Mouse (Mus musculus): ENCODE measurements around the gene Bach1.

The Bach1 gene

DNA sequence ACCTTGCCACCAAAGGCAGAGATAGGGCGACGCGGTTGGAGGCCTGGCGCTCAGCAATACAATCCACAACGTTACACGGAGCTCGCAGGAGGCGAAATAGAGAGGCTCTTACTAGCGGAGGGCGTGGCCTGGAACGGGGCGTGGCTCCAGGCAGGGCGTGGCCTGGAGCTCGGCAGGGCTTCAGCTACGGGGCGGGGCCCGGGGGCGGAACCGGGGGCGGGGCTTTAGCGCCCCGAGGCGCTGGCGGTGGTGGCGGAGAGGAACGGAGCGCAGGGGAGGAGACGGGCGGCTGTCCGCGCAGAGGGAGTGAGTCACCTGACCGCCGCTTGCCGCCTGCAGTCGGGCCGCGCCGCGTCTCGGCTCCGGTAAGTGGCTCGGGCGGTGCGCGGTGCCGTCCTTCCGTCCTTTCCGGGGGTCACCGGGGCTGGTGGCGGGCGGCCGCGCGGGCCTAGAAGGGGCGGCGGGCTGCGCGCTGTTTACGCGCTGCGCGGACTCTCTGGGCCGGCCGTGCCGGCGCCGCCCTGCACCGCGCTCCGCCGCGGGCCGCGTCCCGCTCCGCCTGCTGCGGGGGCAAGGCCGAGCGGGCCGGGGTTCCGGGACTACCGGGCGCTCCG, at the start of gene Bach1:
Gene Bach1 (plus strand): TSS at position 254 of the 614 bp plus-strand sequence.
- peak; percentile 89 to 93 for DNase-seq (ENCODE audit: low read depth in 2 of 2, low spot score in 2 of 2)

GRCm38 (mm10) chr16:87652344-87652743, 46.4 kb upstream of the Bach1 start:
- no peak for DNase-seq (ENCODE audit: low read depth in 2 of 2, low spot score in 2 of 2)

GRCm38 (mm10) chr16:87652924-87653323, 45.8 kb upstream of the Bach1 start:
- DNase-seq (ENCODE audit: low read depth in 2 of 2, low spot score in 2 of 2): no peak

- DNase-seq (ENCODE audit: low read depth in 2 of 2, low spot score in 2 of 2): no peak
These were observed 44.6 kb upstream of the Bach1 start for GRCm38 (mm10) chr16:87654016-87654575.

GRCm38 (mm10) chr16:87655005-87655404, 43.7 kb upstream of the Bach1 start:
- DNase-seq (ENCODE audit: low read depth in 2 of 2, low spot score in 2 of 2): no peak

GRCm38 (mm10) chr16:87655579-87655978, 43.2 kb upstream of the Bach1 start:
- no peak for DNase-seq (ENCODE audit: low read depth in 2 of 2, low spot score in 2 of 2)

- no peak for DNase-seq (ENCODE audit: low read depth in 2 of 2, low spot score in 2 of 2)
These were observed 42.0 kb upstream of the Bach1 start for GRCm38 (mm10) chr16:87656771-87657170.

DNA sequence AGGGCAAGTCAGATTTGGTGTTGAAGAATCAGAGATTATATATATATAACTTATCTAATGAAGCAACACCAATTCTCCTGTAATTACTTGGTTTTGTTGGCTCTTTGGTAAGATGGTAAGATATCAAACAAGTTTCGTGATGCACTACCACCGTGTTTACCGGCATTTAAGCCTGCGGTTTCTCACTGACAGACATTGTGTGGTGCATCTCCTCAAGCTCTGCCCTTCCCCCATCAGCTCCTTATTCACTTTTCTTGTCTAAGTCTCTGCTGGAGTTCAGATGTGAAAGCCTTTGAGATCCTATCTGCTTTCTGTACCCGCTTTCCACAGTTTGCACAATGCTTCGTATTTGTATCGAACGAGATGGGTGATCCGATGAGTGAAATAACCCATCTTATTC, 41.5 kb upstream of the Bach1 start:
- DNase-seq (ENCODE audit: low read depth in 2 of 2, low spot score in 2 of 2): no peak

DNA sequence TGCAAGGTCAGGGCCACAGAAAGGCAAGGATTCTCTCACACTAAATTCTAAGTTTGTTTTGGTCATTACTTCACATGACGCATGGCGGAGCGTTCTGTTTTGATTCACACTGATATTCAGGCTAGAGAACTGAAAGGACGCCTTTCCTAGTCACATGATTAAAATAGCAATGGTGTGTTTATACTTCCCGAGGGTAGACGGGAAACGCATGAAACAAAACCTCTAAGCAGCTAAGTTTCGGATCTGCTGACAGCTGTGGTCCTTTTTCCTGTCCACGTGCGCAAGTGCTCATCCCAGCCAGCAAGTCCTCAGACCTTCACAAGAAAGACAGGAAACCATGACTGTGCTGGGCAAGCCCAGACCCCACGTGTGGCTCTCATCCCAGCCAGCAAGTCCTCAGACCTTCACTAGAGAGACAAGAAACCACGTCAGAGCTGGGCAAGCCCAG, 37.7 kb upstream of the Bach1 start:
- DNase-seq (ENCODE audit: low read depth in 2 of 2, low spot score in 2 of 2): peak in 1 of 2 experiments; percentile 13

DNA sequence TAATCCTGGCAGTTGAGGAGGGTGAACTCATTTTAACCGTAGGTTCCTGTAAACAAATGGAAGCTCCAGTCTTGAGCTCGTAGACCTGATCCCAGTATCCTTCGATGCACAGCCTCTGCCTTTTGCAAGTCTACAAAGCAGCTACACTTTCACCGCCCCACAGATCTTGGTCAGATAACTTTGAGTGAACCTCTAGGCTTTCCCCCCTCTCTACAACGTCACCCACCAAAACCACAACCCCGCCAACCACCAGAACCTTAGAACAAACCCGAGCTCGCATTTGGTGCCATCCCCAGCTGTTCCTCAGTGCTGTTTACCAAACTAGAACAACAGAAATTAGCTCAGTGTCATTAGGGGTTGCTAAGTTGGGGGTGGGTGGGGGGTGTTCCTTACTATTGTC, 37.1 kb upstream of the Bach1 start:
- DNase-seq (ENCODE audit: low read depth in 2 of 2, low spot score in 2 of 2): peak; percentile 34 to 56

- DNase-seq (ENCODE audit: low read depth in 2 of 2, low spot score in 2 of 2): no peak
These were observed 36.2 kb upstream of the Bach1 start for GRCm38 (mm10) chr16:87662528-87662927.

DNA sequence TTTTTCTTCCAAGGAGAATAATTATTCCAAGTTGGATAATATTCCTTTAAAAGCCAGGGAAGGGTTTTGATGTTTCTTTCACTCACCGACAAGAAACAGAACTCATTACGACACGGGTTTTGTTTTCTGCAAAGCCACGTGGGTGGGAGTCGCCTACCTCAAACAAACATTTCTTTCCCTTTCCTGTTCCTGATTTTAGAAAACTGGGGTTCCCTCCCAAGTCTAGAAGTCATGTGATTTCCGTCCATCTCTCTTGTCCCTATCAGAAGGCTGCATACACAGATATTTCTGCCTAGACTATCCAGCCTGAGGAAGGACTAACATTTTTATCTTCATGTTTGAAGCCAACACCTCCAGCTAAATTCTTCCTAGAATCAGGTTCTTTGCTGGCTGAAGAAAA, 34.9 kb upstream of the Bach1 start:
- DNase-seq (ENCODE audit: low read depth in 2 of 2, low spot score in 2 of 2): no peak

DNA sequence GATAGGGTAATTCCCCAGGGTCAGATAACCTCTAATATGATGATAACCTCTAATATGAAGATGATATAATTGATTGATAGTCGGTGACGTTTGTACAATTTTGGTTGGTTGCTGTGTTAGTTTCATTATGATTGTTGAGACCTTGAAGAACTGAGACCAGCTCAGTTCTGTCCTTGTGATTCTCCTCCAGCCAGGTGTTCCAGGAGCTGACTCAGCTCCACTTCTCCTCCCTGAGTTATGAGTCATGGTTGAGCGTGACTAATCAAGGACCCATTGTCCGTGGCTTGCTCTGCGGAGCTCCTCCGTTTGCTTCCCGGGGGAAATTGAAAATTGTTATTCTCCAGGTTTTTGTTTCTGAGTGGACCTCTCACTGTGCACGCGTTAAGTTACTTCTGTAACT, 33.5 kb upstream of the Bach1 start:
- no peak for DNase-seq (ENCODE audit: low read depth in 2 of 2, low spot score in 2 of 2)

GRCm38 (mm10) chr16:87665752-87666619, 32.8 kb upstream of the Bach1 start:
- DNase-seq (ENCODE audit: low read depth in 2 of 2, low spot score in 2 of 2): no peak

GRCm38 (mm10) chr16:87666620-87667004, 32.1 kb upstream of the Bach1 start:
- DNase-seq (ENCODE audit: low read depth in 2 of 2, low spot score in 2 of 2): no peak

- no peak for DNase-seq (ENCODE audit: low read depth in 2 of 2, low spot score in 2 of 2)
These were observed 30.7 kb upstream of the Bach1 start for GRCm38 (mm10) chr16:87668002-87668401.

DNA sequence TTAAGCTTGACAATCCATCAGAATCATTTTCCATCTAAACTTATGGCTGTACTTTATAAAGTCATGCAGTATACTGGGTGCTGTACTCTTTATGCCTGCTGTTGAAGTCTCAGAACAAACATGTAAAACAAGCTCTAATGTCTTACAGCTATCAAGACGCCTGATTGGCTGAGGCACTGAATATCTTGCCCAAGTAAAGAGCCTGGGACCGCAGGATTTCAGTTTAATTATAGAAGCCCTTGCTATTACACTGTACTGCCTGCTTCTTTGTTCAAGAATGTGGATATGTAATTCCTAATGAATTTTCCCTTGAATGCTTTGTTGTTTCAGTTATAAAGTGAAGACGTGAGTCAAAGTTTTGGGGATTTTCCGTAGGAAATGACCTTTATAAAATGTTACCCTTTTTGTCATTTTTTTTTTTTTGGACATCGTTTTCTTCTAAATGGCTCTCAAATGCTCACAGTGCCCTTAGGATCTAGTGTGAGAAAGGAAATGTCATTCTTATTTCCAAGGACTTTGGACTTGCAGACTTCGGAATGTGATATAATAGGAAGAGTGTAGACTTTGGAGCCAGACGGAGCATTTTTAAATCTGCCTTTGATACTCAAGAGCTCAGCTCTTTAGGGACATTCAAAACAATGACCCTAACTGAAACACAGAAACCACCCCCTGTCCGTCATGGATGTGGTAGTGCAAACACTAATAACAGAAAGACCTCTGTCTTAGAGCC, 28.5 kb upstream of the Bach1 start:
- no peak for DNase-seq (ENCODE audit: low read depth in 2 of 2, low spot score in 2 of 2)

- DNase-seq (ENCODE audit: low read depth in 2 of 2, low spot score in 2 of 2): no peak
These were observed 28.0 kb upstream of the Bach1 start for GRCm38 (mm10) chr16:87670821-87671165.

GRCm38 (mm10) chr16:87671336-87671735, 27.4 kb upstream of the Bach1 start:
- no peak for DNase-seq (ENCODE audit: low read depth in 2 of 2, low spot score in 2 of 2)

- DNase-seq (ENCODE audit: low read depth in 2 of 2, low spot score in 2 of 2): no peak
These were observed 25.6 kb upstream of the Bach1 start for GRCm38 (mm10) chr16:87673155-87673554.

- no peak for DNase-seq (ENCODE audit: low read depth in 2 of 2, low spot score in 2 of 2)
These were observed 22.6 kb upstream of the Bach1 start for GRCm38 (mm10) chr16:87676182-87676581.

DNA sequence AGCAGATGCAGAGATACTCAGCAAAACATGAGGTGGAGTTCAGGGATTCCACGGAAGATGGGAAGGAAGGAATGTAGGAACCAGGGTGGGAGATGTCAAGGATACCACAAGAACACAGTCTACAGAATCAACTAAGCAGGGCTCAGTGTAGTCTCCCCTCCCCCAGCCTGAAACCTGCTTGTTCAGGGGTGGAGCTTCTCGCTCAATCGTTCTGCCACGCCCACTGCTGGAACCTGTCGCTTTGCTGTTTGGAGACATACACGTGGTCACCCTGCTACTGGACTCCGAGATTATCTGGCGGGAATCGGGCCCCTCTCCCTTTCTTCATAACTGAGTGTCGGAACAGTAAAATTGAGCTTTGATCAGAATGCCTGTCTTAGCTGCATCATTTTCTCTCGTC, 20.1 kb upstream of the Bach1 start:
- no peak for DNase-seq (ENCODE audit: low read depth in 2 of 2, low spot score in 2 of 2)
